Mouse (Mus musculus): ENCODE results near the gene Ap4b1. TPM values are rescaled to one million over a fixed set of nuclear protein-coding genes. Genes with fewer than 3 reads are reported as not detected.
"Not testable (repeated sequence)": the region's sequence is repeated elsewhere in the genome, so short reads cannot be mapped to it uniquely, and the experiment has no call there.

The Ap4b1 gene
- 10 to 100 TPM in 1 of 2 experiments, 1 to 10 TPM in 1; 8.6 to 10.6 TPM for total RNA-seq (2021)
- long read RNA-seq, experiment 1, transcript Ap4b1-201 (10 exons, 2,799 nt) = major isoform, 9 of 13 reads
- long read RNA-seq, experiment 1, partial matches to known transcripts = 1 of 13 reads
- long read RNA-seq, experiment 1, other reads (novel, unspliced or antisense) = 1 of 13 reads
- long read RNA-seq, experiment 2, transcript Ap4b1-201 (10 exons, 2,799 nt) = major isoform, 12 of 14 reads
- long read RNA-seq, experiment 2, partial matches to known transcripts = 0 of 14 reads
- long read RNA-seq, experiment 2, other reads (novel, unspliced or antisense) = 0 of 14 reads

DNA sequence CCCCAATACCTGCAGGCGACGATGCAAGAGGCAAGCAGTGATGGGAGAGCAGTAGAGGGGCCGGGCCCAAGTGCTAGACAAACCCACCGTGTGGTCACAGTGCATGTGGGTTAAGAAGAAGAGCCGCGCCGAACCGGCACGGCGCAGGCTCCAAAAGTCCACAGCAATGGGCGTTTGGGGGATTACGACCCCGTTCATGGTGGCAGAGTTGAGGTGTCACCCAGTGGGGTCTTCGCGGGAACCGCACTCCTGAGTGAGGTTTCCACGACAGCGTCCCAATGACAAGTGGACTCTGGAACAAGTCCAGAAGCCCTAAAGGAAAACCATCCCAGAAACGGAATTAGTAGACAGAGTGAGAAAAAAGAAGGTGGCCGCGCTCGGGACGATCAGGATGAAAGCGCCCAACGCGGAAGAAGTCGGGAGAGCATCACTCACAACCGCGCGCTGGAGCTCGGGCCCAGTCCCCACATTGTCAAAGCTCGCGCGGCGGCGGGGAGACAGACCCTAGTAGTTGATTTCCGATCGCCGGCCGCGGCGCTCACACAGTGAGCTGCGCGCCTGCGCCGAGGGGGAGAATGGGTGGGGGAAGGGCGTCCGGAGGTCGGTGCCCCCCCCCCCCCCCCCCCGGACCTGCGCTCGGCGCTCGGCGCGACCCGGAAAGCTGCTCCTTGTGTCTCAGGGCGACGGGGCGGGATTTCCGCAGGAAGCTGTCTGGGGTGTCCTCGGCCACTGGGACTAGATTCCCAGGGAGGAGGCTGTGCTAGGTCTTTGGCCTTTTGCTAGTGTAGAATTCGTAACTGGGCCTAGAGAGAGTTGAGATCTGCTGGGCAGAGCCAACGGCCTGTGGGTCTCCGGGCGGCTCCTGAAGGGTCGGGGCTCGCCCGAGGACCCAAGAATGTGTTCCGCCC lies at the start of gene Ap4b1, which contains the start of the genes Dclre1b and Gm43064:
Gene Ap4b1 (plus strand): TSS at position 630 of the 908 bp plus-strand sequence.
Gene Dclre1b (minus strand): TSS at position 554 of the 908 bp plus-strand sequence.
Gene Gm43064 (plus strand): TSS at position 683 of the 908 bp plus-strand sequence.
- peak; percentile 94 for DNase-seq
- intact Hi-C loops (cut with DNase I; ENCODE audit: low total_unique reads) = no loop called here

DNA sequence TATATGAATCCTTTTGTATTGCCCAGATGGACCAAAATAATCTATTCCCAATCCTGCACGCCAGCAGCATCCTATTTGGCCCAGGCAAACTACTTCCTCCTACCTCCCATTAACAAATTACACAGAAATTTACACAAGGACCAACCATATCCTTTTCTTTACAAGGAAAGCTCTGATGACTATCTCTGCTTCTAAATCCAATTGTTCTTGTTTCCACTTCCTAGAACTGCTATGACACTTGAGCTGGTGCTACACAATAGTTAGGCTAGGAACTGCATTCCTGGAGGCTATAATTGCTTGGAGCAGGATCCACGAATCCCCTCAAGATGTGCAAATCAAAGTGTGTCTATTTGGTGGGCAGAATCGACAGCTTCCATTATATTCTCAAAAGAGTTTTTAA lies 42.5 kb upstream of the Ap4b1 start:
- intact Hi-C loops (cut with DNase I; ENCODE audit: low total_unique reads) = no loop called here
- no peak for DNase-seq

DNA sequence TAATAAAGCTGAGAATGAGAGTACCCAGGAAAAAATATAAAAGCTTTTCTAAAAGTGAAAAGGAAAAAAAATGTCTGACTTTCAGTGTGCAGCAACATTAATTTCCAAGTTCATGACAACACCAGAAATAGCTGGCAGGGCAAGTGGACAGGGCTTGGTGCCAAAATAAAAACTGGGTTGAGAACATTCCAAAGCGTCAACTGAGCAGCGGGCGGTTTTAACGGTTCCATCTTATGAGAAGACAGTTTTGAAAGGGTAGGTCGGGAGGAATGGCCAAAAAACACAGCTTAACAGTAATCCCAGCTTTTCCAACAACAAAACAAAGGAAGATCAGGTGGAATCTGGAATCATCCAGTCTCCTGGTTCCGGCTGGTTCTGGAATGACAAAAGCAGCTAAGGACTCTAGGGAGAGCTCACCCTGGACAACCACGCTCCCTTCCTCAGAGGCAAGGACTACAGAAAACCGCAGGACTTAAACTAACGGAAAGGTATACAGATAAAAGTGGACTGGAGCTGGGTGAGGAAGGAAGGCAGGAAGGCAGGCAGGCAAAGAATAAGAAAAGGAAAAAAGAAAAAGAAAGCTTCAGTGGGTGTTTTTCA lies 37.7 kb upstream of the Ap4b1 start:
- DNase-seq = peak; percentile 59
- intact Hi-C loops (cut with DNase I; ENCODE audit: low total_unique reads) = no loop called here

DNA sequence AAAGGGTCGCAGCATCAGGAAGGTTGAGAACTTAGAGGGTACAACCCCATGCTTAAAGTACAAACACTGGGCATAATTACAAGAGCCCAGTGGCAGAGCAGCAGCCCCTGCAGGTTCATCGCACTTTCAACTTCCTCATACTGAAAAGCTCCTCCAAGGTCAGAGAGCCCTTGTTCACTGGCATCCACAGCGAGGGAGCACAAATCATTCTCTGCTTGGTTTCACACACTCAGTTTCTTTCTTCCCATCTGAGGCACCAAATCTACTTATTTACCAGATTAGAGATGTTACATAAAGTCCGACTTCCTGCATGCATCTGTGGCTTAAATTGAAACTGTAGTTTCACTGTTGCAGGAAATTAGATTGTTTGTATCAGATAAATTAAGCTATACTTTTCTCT lies 36.5 kb upstream of the Ap4b1 start:
- intact Hi-C loops (cut with DNase I; ENCODE audit: low total_unique reads) = no loop called here
- DNase-seq = no peak

DNA sequence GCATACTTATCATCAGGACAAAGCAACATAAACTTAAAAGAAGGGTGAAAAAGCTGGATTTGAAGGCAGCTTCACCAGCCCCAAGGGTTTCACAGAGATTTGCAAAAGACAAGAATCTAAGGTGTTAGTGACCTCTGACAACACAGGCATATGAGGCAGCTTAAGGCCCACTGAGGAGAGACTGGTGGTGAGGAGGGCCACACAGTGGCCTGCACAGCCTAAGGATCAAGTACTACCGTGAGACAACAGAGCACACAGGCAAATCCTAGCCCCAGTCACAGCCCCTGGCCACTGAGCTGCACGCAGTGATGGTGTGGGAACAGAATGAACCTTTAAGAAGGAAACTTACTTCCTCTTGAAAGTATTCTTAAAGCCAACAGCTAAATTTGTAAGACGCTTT lies 35.8 kb upstream of the Ap4b1 start:
- no peak for DNase-seq
- intact Hi-C loops (cut with DNase I; ENCODE audit: low total_unique reads) = no loop called here

DNA sequence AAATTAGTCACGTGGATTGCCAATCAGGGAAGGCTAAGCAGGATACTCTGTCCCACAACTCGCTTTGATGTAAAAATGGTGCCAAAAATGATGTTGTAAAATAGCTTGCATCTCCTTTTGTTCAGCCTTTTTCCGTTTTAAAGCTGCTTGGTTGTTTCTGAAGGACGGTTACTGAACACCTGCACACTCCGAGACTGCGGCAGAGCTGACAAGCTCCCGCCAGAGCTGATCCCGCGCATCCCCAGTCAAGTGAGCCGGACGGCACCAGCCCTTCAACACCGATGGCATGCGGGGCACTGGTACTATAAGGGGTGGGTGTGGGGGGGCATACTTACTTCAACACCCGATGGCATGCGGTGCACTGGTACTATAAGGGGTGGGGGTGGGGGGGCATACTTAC lies 35.3 kb upstream of the Ap4b1 start:
- intact Hi-C loops (cut with DNase I; ENCODE audit: low total_unique reads) = no loop called here
- DNase-seq = no peak

DNA sequence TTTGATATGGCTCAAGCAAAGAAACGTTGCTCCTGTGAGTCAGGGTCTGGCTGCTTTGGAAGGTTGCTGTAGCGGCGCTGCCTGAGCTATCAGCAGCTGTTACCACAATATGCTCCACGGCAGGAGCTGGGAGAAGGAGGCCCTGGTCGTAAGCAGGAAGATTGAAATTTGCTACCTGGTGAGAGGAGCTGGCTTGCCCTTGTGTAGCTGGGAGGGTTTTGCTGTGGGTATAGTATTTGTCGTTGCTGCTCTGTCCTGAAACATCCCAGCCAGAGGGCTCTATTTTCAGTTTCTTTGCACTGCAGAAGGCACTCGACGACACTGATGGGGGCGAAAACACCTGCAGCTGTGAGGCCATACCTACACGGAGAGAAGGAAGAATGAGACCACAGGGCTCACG lies 31.4 kb upstream of the Ap4b1 start:
- no peak for DNase-seq
- intact Hi-C loops (cut with DNase I; ENCODE audit: low total_unique reads) = no loop called here

DNA sequence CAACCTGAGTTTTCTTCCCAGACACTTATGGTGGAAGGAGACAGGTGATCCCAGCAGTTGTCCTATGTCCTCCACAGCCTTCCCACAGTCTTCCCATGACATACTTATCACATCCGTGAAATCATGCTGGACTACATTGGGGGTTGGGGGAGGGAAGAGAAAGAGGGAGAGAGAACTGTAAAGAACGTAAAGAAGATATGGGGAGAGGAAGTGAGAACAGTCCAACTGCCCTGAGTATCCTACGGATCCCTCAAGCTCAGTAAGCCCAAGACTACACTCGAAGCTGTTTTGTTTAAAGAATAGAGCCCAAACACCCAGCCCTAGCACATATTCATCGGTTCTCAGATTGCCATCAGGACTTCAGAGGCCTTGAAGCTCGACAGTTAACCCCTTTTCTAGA lies 30.7 kb upstream of the Ap4b1 start:
- DNase-seq = no peak
- intact Hi-C loops (cut with DNase I; ENCODE audit: low total_unique reads) = no loop called here

DNA sequence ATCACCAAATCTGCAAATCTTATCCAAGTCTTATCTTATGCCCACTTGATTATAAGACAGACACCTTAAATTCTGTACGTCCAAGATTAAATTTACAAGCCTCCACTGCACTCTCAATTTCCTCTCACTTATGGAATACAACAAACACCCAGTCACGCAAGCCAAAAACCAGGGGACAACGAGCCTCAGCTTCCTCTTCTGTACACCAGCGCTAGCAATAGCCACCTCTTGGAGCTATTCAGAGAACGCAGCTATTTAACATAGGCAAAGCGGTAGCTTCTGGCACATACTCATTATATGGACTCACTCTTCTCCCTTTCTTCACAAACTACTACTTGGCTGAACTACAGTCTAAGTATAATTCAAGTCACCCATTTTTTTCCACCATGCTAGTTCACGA lies 30.1 kb upstream of the Ap4b1 start:
- intact Hi-C loops (cut with DNase I; ENCODE audit: low total_unique reads) = no loop called here
- no peak for DNase-seq

DNA sequence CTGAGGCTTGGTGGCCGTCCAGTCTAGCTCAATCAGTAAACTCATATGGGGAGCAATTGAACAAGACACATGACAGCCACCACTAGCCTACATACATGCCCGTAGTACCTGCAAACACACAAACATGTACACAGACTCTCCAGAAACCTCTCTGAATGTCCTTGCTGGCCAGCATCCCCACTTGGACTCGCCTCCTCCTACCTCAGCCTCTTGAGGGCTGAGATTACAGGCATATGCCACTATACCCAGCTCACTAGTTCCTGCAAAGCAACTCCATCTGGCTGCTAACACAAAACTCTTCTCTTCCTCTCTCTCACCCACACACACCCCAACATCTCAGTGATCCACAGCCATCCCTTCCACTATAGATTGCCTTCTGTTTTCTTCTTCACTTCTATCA lies 29.0 kb upstream of the Ap4b1 start:
- intact Hi-C loops (cut with DNase I; ENCODE audit: low total_unique reads) = no loop called here

DNA sequence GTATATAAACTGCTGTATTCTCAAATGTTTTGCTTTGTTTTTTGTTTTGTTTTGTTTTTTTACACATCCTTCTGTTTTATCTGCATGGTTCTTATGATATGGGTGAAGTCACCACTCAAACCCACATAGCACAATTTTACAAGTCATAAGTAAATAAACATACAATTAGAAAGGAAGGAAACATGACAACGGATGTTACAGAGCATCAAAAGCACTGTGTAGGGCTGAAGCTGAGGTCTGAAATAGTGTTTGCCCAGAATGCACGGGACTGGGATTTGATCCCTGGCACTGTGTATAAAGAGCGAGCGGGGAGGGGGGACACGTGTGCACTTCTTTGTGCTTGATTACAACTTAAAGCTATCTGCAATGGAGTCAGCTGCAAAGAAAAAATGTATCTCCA lies 28.5 kb upstream of the Ap4b1 start:
- intact Hi-C loops (cut with DNase I; ENCODE audit: low total_unique reads) = no loop called here
- DNase-seq = no peak

More for the DNA sequence above, 29.0 kb upstream of the Ap4b1 start:
- DNase-seq = no peak

DNA sequence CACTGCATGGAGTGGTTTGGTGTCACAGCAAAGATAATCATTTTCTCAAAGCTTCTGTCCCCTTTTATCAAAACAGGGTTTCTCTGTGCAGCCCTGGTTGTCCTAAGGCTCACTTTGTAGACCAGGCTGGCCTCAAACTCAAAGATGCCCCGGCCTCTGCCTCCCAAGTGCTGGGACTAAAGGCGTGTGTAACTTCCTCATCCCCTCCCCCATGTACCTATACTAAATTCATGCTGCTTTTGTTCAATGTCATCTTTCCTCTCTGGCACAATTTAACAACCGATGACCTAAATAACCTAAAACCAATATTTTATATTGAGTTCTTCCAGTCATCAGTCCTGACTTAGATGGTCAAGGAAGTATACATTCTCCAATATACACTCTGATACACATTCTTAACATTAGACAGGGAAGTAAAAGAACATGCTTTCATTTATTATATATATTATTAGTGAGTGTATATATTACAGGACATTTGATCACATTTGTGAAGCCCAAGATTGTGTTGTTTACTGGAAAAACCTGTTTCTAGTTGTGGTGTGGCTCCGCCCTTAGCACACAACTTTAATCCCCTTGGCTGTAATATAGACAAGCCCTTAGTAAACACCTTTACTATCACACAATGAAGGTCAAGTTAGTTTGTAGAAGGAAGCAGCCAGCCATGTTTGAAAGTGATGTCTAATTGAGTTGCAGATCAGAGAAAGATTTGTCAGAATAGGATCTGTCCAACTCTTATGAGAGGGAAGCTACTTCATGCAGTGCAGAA lies 26.3 kb upstream of the Ap4b1 start:
- intact Hi-C loops (cut with DNase I; ENCODE audit: low total_unique reads) = no loop called here

DNA sequence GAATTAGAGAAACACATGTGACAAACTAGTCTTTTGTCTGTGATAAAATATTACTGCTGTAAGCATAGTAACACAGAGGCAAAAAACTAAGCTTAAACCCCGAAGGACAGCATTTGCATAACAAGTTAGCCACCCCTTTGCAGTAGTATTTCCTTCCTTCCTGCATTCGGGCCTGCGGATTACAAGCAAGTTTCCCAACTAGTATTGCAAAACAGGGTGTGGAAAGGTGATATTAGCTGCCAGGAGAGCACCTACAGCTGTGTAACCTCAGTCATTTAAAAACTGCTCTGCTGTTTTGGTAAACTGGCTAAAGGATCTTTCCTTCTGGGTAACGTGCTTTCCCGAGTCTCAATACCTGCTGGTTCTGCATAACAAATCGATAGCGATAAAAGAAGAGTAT lies 22.1 kb upstream of the Ap4b1 start:
- DNase-seq = no peak
- intact Hi-C loops (cut with DNase I; ENCODE audit: low total_unique reads) = no loop called here

More for the DNA sequence above, 26.3 kb upstream of the Ap4b1 start:
- DNase-seq = no peak

DNA sequence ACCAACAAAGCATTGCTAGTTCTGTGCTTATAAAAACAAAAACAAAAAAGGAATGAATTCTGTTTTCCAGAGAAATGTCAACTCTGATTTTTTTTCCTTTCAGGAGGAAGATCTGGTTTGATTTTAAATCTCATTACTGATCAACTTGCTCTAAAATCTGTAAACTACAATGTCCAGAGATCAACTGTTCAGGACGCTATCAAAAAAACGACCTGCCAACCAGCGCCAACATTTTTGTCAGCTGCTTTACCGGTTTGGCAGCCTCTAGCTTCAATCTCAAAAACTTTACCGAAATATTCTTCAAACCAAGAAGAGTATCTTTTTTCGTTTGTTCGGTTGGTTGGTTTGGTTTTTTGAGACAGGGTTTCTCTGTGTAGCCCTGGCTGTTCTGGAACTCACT lies 20.2 kb upstream of the Ap4b1 start:
- intact Hi-C loops (cut with DNase I; ENCODE audit: low total_unique reads) = no loop called here
- no peak for DNase-seq

DNA sequence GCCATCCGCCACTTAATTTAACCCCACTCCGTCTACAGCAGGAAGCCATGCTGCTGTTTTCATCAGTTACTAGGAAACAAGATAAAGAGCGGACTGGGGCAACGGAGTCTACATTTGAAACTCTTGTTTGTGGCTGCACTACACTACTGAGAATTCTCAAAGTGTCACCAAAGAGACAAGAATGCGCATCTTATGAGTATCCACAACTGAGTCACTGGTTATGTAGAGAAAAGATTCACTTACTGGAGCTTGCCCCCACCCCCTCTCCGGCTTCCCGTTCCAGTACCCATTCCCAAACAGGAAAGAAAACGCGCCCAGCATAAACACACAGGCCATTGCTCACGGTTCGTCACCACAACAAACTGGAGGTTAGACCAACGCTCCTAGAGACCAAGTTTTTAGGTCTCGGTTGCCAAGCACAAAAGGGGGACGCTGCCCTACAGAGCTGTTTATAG lies 19.4 kb upstream of the Ap4b1 start:
- DNase-seq = no peak
- intact Hi-C loops (cut with DNase I; ENCODE audit: low total_unique reads) = no loop called here

DNA sequence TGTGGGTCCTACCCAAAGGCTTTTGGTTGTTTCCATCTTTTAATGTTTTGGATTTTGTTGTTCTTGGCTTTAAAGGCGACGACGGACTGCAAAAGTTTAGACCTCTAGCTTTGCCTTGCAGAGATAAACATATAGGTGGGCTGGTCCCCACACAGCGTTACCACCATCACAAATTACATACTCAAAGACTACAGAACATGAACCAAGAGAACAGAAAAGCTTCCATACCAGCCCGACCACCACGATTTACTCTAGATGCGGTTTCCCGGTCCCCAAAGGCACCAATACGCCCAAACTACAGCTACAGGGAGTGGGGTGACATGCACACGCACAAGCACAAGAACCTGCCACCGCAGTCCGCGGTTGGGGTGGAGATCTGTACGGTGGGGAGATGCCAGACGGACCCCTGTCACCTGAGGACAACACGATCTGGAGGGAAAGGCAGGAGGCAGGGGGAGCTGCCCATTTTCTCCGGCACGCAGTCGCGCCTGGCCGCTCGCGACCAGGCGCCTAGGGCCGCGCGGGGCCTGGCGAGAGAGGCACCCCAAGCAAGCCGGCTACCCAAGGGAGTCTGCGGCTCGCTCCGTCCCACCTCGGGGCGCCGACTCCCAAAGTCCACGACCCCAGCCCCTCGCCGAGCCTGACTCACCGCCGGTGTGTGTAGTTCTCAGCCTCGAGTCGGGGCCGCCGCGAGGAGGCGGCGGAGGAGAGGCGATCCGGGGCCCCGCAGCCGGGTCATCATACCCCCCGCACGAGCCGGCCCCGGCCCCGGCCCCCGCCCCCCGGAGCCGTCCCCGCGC lies 18.8 kb upstream of the Ap4b1 start:
- peak; percentile 34 for DNase-seq
- intact Hi-C loops (cut with DNase I; ENCODE audit: low total_unique reads) = no loop called here

DNA sequence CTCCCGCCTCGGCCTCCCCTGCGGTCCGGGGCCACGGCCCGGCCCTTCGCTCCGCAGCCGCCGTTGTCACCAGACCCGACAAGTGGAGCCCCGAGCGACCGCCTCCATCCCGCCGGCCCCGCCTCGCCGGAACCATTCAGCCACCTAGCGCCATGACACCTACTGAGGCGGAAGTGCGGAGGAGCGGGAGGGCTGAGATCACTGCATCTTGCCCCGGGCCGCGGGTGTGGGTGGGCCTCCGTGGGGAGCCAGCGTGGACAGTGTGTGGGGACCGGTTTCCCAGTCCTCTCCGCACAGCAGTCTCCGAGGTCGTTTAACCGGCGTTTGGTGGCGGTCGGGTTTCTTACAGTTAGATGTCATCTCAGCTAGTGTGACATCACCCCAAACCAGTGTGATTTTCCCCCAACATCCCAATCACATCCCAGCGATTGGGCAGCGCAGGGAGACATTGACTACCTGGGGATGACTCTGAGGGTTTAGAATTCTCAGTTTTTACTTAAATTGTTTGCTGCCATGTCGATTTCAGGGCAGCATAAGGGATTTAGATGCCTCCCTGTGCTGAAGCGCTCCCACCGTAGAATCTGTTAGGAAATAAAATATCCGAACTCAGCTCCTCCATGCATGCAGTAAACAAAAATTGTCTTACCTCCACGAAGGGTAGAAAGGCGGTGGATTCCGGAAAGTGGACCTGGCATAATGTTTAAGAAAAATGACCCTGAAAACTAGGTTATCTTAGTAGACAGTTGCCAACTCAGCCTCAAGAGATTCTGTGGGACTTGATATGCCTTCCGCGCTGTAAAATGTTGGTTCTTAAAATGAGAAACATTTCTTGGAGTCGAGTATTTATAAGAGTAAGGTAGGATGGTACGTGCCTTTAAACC lies 17.9 kb upstream of the Ap4b1 start, which contains the start of gene Hipk1:
Gene Hipk1 (minus strand): TSS at position 334 of the 881 bp plus-strand sequence.
- intact Hi-C loops (cut with DNase I; ENCODE audit: low total_unique reads) = no loop called here
- DNase-seq = peak; percentile 94

DNA sequence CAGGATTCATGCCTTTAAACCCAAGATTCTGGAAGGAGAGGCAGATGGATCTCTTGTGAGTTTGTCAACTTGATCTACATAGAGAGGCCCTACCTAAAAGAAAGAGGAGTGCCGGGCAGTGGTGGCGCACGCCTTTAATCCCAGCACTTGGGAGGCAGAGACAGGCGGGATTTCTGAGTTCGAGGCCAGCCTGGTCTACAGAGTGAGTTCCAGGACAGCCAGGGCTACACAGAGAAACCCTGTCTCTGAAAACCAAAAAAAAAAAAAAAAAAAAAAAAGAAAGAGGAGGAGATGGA lies 17.3 kb upstream of the Ap4b1 start:
- DNase-seq; intact Hi-C loops (cut with DNase I; ENCODE audit: low total_unique reads): not testable (repeated sequence)

Data from gastrocnemius, postnatal 14 days (tissue).